Mouse (Mus musculus) bone marrow, adult 2 months (tissue): Measurements from ENCODE around the gene Hist1h2ah.

Source experiments
- CTCF ChIP-seq: fragments of 200-500 bp; IDR thresholded peaks from 2 replicates; pipeline ENCODE4 v1.5.1; 2011; ENCODE audit warnings: low read length, control low read depth; ENCODE audit not compliant: control insufficient read depth, insufficient read depth
- POLR2A ChIP-seq: fragments of 200-500 bp; IDR thresholded peaks from 2 replicates; pipeline ENCODE4 v1.6.1; 2011; ENCODE audit warnings: low read depth, mild to moderate bottlenecking, control low read depth, low read length, borderline replicate concordance; ENCODE audit not compliant: control insufficient read depth

GRCm38 (mm10) chr13:22009642-22010041 is 25.7 kb downstream of the Hist1h2ah start, which contains the start of gene Prss16:
- TF ChIP-seq POLR2A, result no peak
- TF ChIP-seq CTCF, result no peak
